Mouse (Mus musculus) ovary, postnatal 14 days (tissue): ENCODE results near the gene Gpr25.

ENCODE experiments used
- DNase-seq: peaks from one replicate; pipeline ENCODE4 v3.0.0; 2022; ENCODE audit warnings: low spot score

Gpr25 gene

GRCm38 (mm10) chr1:136232986-136233790 lies 27.5 kb downstream of the Gpr25 start:
- no peak for DNase-seq

- no peak for DNase-seq
Measured at GRCm38 (mm10) chr1:136232285-136232926, 28.3 kb downstream of the Gpr25 start.

DNA sequence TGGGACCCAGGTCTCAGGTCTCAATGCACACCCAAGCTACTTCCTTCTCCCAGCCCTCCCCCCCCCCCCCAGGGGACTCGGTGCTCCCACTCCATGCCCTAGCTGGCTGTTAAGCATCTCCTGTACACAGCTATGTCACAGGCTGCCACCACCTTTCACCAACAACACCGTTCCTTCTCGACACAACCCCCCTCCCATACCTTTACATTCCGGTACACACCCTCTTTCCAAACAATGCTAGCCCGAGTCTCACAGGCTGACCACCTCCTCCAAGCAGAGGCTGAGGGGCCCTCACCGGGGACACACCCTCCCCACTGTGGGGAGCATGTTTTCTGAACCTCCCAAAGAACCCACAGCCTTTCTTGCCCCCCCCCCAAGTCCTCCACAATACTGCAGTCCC lies 29.1 kb downstream of the Gpr25 start:
- DNase-seq = no peak

DNA sequence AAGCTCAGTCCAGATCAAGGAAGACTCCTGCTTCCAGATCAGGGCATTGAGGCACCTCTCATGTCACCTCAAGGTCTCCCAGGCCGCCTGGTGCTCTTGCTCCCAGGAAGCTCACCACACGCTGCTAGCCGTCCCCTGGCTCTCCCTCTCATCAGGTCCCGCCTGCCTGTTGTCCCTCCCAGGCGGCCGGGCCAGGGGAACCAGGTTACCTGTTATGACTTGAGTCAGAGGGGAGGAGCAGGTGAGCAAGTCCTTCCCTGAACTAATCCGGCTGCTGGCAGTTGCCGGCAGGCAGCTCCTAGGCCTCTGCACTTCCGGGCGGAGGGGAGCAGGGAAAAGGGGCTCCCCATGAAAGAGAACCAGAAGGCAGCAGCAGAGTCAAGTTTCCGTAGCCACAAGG lies 30.5 kb downstream of the Gpr25 start:
- DNase-seq = no peak

GRCm38 (mm10) chr1:136229040-136229373 lies 31.7 kb downstream of the Gpr25 start:
- DNase-seq = no peak

GRCm38 (mm10) chr1:136228328-136229039 lies 32.2 kb downstream of the Gpr25 start:
- DNase-seq = no peak

GRCm38 (mm10) chr1:136227870-136228269 lies 32.8 kb downstream of the Gpr25 start:
- DNase-seq = no peak

DNA sequence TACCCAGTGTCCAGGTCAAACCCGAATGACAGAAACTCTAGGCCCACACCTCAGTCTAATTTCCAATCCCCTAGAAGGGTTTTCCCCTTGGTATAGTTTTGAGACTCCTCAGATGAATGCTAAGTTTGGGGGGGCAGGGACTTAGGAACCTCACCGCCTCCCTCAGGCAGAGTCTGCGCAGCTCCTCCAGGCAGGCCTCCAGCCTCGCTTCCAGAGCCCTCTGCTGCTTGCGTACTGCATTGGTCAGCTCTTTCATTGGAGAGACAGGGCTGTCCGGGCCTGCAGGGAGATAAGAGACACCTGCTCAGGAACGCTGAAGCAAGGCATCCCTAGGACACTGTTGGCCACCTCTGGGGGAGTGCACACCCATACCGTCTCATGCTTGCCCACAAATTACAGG lies 34.0 kb downstream of the Gpr25 start:
- no peak for DNase-seq

GRCm38 (mm10) chr1:136225846-136226245 lies 34.8 kb downstream of the Gpr25 start:
- DNase-seq = no peak

DNA sequence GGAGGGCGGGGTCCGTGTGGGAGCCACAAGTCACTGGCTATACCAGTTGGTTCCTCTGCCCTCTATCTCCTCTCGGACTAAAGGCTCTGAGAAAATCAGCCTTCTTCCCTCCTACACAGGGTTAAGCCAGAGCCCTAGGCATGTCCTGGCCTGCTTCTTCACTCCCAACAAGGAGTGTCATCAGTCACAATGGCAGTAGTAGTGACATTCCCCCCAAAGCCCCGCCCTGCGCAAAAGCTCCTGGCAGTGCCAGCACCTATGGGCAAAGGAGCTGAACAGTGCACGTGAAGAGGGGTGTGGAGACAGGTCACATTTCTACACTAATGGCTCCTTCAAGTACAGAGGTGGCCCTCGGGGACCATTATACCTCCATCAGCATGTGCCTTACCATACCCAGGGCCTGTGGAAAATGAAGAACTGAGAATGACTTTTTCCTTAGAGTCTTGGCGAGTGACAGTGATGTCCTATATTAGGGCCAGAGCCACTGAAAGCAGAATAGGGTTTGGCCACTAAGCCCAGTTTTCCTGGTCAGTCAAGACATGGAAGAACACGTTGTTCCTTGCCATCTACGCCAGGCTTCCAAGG lies 36.8 kb downstream of the Gpr25 start:
- DNase-seq = no peak

- DNase-seq = no peak
Measured at GRCm38 (mm10) chr1:136222386-136222785, 38.3 kb downstream of the Gpr25 start.

GRCm38 (mm10) chr1:136220037-136220871 lies 40.4 kb downstream of the Gpr25 start:
- no peak for DNase-seq

GRCm38 (mm10) chr1:136214304-136214703 lies 46.4 kb downstream of the Gpr25 start:
- DNase-seq = no peak

- DNase-seq = no peak
Measured at GRCm38 (mm10) chr1:136212803-136213202, 47.9 kb downstream of the Gpr25 start, which contains the start of gene Mroh3. Gene Mroh3 (minus strand): TSS chr1:136212828.
